Mouse (Mus musculus) heart, embryonic 14.5 days (tissue): Measurements from ENCODE around the gene Slc35b4. TPM values are rescaled to one million over a fixed set of nuclear protein-coding genes. Genes with fewer than 3 reads are reported as not detected.

ENCODE experiments used
- ATAC-seq: fragments of 200-750 bp; cut with Nextera tagmentation; 2 replicates; pipeline ENCODE4 v1.8.0; 2017; ENCODE audit warnings: low read depth, moderate TSS enrichment; ENCODE audit not compliant: insufficient number of reproducible peaks, insufficient read depth, low FRiP score
- H3K27ac ChIP-seq, 2 experiments: fragments of 200-500 bp in 1 of 2; fragments of 300-500 bp in 1 of 2; sonication (generic) in 1 of 2; replicated peaks in 1 of 2; 2 replicates each; pipeline ENCODE4 v1.5.1; 2012 to 2014; ENCODE audit warnings: low read depth in 2 of 2, low read length in 2 of 2, control low read depth in 1 of 2, mild to moderate bottlenecking in 1 of 2, mixed read lengths in 1 of 2; ENCODE audit not compliant: control insufficient read depth in 1 of 2, insufficient read depth in 1 of 2
- H3K27me3 ChIP-seq: fragments of 300-500 bp; sonication (generic); 2 replicates; pipeline ENCODE4 v1.6.1; 2014; ENCODE audit warnings: mild to moderate bottlenecking, low read length, control low read depth; ENCODE audit not compliant: control insufficient read depth, insufficient read depth
- H3K36me3 ChIP-seq: fragments of 300-500 bp; sonication (generic); 2 replicates; pipeline ENCODE4 v1.6.1; 2014; ENCODE audit warnings: mild to moderate bottlenecking, control low read depth, low read length, mixed read lengths; ENCODE audit not compliant: control insufficient read depth, insufficient read depth
- H3K4me1 ChIP-seq, 2 experiments: fragments of 200-500 bp in 1 of 2; fragments of 300-500 bp in 1 of 2; sonication (generic) in 1 of 2; 2 replicates each; pipeline ENCODE4 v1.6.1; 2012 to 2014; ENCODE audit warnings: low read length in 2 of 2, control low read depth in 1 of 2, mixed read lengths in 1 of 2; ENCODE audit not compliant: control insufficient read depth in 2 of 2, insufficient read depth in 2 of 2
- H3K4me2 ChIP-seq: fragments of 300-500 bp; sonication (generic); 2 replicates; pipeline ENCODE4 v1.6.1; 2014; ENCODE audit warnings: mild to moderate bottlenecking, low read length
- H3K4me3 ChIP-seq, 2 experiments: fragments of 200-500 bp in 1 of 2; fragments of 300-500 bp in 1 of 2; sonication (generic) in 1 of 2; 2 replicates each; pipeline ENCODE4 v1.5.1; 2012 to 2014; ENCODE audit warnings: low read length in 2 of 2, mild to moderate bottlenecking in 2 of 2, control low read depth in 1 of 2, low read depth in 1 of 2, moderate library complexity in 1 of 2; ENCODE audit not compliant: control insufficient read depth in 1 of 2, insufficient read depth in 1 of 2
- H3K9ac ChIP-seq: fragments of 300-500 bp; sonication (generic); 2 replicates; pipeline ENCODE4 v1.6.1; 2014; ENCODE audit warnings: mild to moderate bottlenecking, low read length
- H3K9me3 ChIP-seq: fragments of 300-500 bp; sonication (generic); 2 replicates; pipeline ENCODE4 v1.6.1; 2016; ENCODE audit warnings: low read length, control low read depth; ENCODE audit not compliant: control insufficient read depth
- WGBS: fragments of 180-500 bp; shearing (Covaris S2); extraction: QIAGEN DNeasy Blood & Tissue Kit; methylation state at CpG from one replicate; pipeline ENCODE4 v1.1.7; 2014; 5-methylcytosine and 5-hydroxymethylcytosine counted together
- polyA plus RNA-seq: library from polyadenylated mRNA; unstranded; fragments of >200 nt; fragmentation: Nextera tagmentation; extraction: Ambion mirVana; gene quantifications from 2 replicates; pipeline ENCODE4 v1.2.1, GENCODE M21; 2014

The Slc35b4 gene
- polyA plus RNA-seq, 1 experiment from 2014 or later: 39.9 TPM

DNA sequence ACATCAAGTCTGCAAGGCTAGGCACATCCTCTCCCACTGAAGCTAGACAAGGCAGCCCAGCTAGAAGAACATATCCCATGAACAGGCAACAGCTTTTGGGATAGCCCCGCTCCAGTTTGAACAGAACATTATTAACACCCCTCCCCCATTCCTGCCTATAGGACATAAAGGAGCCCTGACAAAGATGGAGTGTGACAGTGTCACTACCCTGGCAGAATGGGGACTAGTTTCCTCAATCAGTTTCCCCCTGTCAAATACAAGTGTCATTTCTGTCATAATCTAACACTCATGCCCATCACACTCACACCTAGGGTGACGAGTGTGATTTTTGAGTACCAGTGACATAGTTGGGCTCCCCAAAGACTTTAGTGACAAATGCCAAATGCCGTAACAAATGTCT is 28.9 kb downstream of the Slc35b4 start:
- no peak for ATAC-seq
- Histone ChIP-seq H3K4me2 (no peak overlapping the region), H3K36me3 (no peaks in the 10 kb centered on the region), H3K9me3 (peaks cover 7% of the 10 kb centered on the region; the same call in 1 of the 2 replicates), H3K4me3 (no peak overlapping the region), H3K27me3 (no peaks in the 10 kb centered on the region), H3K9ac (no peak overlapping the region), H3K27ac (no peak overlapping the region), H3K4me1 (no peaks in the 10 kb centered on the region)
- 77% methylated on average over 3 of the region's 3 CpGs for WGBS

GRCm38 (mm10) chr6:34146042-34146441 is 30.9 kb downstream of the Slc35b4 start:
- Histone ChIP-seq H3K9me3 (peaks cover 7% of the 10 kb centered on the region; the same call in 1 of the 2 replicates), H3K4me1 (no peaks in the 10 kb centered on the region), H3K27me3 (no peaks in the 10 kb centered on the region), H3K36me3 (no peaks in the 10 kb centered on the region), H3K4me2 (no peak overlapping the region), H3K27ac (no peak overlapping the region), H3K4me3 (no peak overlapping the region), H3K9ac (no peak overlapping the region)
- ATAC-seq: no peak
- WGBS: 56% methylated on average over 6 of the region's 6 CpGs

DNA sequence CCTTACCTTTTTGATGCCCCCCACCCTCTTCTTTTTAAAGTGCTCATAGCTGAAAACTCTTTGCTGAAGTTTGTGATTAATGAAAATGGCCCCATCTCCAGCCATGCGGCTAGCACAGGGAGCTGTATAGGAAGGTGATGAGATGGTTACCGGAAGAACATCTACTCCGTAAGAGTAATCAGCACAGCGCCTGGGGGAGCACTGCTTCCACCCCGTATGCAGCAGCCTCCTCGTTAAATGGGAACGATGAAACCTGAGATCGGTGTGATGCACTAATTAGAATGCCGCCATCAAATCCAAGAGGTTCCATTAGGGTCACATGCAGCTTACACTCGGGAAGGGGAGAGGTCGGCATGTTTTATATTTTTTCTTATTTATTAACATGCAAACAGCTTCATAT is 34.0 kb downstream of the Slc35b4 start:
- Histone ChIP-seq H3K27me3 (no peaks in the 10 kb centered on the region), H3K9me3 (peaks cover 7% of the 10 kb centered on the region; the same call in 1 of the 2 replicates), H3K27ac (no peak overlapping the region), H3K9ac (no peak overlapping the region), H3K4me2 (no peak overlapping the region), H3K4me3 (no peak overlapping the region), H3K36me3 (no peaks in the 10 kb centered on the region), H3K4me1 (no peaks in the 10 kb centered on the region)
- no peak for ATAC-seq
- WGBS: 68% methylated on average over 11 of the region's 11 CpGs

DNA sequence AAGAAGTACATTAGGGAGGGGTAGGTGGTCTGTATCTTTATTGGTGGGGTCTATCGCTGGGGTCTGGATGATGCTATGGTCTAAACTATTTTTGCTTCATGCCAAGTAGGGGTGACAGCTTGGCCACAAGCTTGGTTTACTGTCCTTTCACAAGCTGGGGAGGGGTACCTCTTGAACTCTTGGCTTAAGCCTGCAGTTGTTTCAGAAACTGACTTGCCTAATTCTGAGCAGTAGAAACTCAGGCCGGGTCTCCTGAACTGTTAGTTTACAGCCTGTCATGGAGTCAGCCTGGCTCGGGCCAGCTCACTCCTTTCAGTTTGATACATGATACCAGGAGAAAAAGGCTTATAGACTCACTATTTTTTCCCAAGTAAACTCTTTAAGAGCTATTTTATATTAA is 38.5 kb downstream of the Slc35b4 start:
- 85% methylated on average over 3 of the region's 3 CpGs for WGBS
- Histone ChIP-seq H3K36me3 (no peaks in the 10 kb centered on the region), H3K9me3 (no peaks in the 10 kb centered on the region), H3K4me3 (no peak overlapping the region), H3K9ac (no peak overlapping the region), H3K4me2 (no peak overlapping the region), H3K27me3 (no peaks in the 10 kb centered on the region), H3K4me1 (no peaks in the 10 kb centered on the region), H3K27ac (no peak overlapping the region)
- no peak for ATAC-seq

GRCm38 (mm10) chr6:34132391-34132790 is 44.5 kb downstream of the Slc35b4 start:
- WGBS: 85% methylated on average over 9 of the region's 9 CpGs
- Histone ChIP-seq H3K36me3 (no peaks in the 10 kb centered on the region), H3K4me1 (peaks cover 4 to 5% of the 10 kb centered on the region in 2 experiments; a peak in 1 of 4 replicates), H3K27me3 (no peaks in the 10 kb centered on the region), H3K4me3 (no peak overlapping the region), H3K4me2 (no peak overlapping the region), H3K27ac (no peak overlapping the region), H3K9me3 (no peaks in the 10 kb centered on the region), H3K9ac (no peak overlapping the region)
- no peak for ATAC-seq

- Histone ChIP-seq H3K9me3 (no peaks in the 10 kb centered on the region), H3K4me3 (no peak overlapping the region), H3K4me1 (peaks cover 4 to 5% of the 10 kb centered on the region in 2 experiments; a peak in 2 of 4 replicates), H3K36me3 (no peaks in the 10 kb centered on the region), H3K4me2 (no peak overlapping the region), H3K27ac (no peak overlapping the region), H3K27me3 (no peaks in the 10 kb centered on the region), H3K9ac (no peak overlapping the region)
- ATAC-seq: no peak
- 23% methylated on average over 2 of the region's 2 CpGs for WGBS
These were observed 47.6 kb downstream of the Slc35b4 start for GRCm38 (mm10) chr6:34129261-34129660.

GRCm38 (mm10) chr6:34124401-34124800 is 52.5 kb downstream of the Slc35b4 start:
- no peak for ATAC-seq
- 78% methylated on average over 2 of the region's 2 CpGs for WGBS

GRCm38 (mm10) chr6:34116838-34117478 is 60.0 kb downstream of the Slc35b4 start:
- no peak overlapping the region for H3K27ac ChIP-seq
- ATAC-seq: no peak
- H3K36me3 ChIP-seq: no peaks in the 10 kb centered on the region
- 92% methylated on average over 7 of the region's 7 CpGs for WGBS
- no peak overlapping the region for H3K4me3 ChIP-seq
- no peaks in the 10 kb centered on the region for H3K9me3 ChIP-seq
- no peak overlapping the region for H3K4me2 ChIP-seq
- no peaks in the 10 kb centered on the region for H3K27me3 ChIP-seq
- H3K4me1 ChIP-seq: no peaks in the 10 kb centered on the region
- no peak overlapping the region for H3K9ac ChIP-seq

More at GRCm38 (mm10) chr6:34124401-34124800, 52.5 kb downstream of the Slc35b4 start:
- no peaks in the 10 kb centered on the region for H3K9me3 ChIP-seq
- no peaks in the 10 kb centered on the region for H3K27me3 ChIP-seq
- H3K27ac ChIP-seq: no peak overlapping the region
- no peaks in the 10 kb centered on the region for H3K36me3 ChIP-seq
- no peak overlapping the region for H3K4me2 ChIP-seq
- H3K9ac ChIP-seq: no peak overlapping the region
- no peak overlapping the region for H3K4me3 ChIP-seq
- H3K4me1 ChIP-seq: peaks cover 2 to 3% of the 10 kb centered on the region in 2 experiments; a peak in 2 of 4 replicates
